Mouse (Mus musculus) right cerebral cortex, postnatal 10 days (tissue): ENCODE data around the gene Fyn.

Experiments used
- DNase-seq, 2 experiments: peaks; one replicate each; pipeline ENCODE4 v3.0.0; 2021; ENCODE audit warnings: low spot score in 2 of 2

Gene Fyn

GRCm38 (mm10) chr10:39612131-39612530, 243.5 kb downstream of the Fyn start:
- no peak for DNase-seq

- DNase-seq = no peak
These were observed 244.0 kb downstream of the Fyn start, which contains the start of gene Traf3ip2 for GRCm38 (mm10) chr10:39612633-39612988. Gene Traf3ip2, plus strand, starts transcription at chr10:39612934.

DNA sequence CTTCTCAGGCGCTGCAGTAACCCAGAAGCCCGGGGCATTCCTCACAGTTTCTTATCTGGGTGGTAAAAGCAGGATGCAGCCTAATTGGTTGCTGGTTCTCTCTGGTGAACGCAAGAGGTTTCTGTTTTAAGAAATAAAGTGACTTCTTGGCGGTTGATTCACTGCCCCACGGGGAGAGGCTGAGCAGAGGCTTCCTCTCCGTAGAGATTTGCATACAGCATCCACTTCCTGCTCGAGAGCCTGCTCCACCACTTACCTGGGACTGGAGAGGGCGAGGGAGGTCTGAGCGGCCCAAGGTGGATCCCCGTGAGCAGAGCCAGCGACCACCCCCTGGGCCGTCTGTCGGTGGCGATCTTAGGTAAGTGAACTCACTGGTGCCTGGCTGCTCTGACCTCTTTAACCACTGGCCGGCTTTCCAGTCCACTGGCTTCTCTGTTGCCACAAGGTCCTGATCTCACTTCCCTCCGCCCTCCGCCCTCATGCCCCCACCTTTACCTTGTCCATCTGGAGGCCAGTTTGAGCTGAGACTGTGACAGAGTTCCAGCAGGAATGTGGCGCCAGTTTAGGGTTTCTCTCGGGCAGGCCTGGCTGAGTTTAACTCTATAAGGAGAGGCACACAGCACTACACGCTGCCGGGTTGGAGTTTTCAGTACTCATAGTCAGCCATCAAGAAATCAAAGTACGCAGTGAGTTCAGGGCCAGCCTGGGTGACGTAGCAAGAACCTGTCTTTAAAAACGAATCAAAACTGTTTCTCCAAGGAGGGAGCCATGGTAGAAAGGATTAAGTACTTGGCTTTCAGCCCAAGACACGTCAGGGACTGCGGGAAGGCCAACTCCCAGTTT, 244.6 kb downstream of the Fyn start:
- DNase-seq = no peak

DNA sequence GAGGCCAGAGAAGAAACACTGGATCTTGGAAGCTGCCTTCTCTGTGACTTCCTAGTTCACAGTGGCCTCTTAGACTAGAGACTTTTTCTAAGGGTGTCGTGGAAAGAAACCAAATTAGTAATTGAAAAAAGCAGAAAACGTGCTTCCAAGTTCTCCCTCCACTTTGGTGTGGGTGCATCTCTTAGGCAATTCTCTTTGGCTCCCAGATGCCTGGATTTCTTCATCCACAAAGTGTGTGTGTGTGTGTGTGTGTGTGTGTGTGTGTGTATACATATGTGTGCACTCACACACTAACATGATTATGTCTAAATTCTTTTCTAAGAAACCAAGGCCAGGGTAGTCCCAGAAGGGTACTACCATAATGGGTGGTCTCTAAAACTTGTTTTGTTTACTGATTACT, 245.3 kb downstream of the Fyn start:
- no peak for DNase-seq

DNA sequence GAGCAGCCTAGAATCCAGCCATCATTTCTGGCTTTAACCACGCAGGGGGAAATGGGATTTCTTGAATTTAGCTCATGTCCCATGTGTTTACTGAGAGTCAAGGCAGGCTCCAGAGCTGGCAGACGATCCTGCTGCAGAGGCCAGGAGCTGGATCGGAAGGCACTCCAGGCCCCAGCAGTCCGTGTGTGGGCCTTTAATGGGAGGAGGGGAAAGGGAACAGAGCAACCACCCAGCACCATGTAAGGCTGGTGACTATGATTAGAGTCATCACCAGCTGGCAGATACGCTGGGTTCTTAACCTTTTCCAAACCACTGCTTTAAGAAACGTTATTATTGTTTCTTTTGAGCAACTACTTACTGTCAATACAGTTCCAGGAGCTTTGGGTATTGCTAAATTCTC, 246.0 kb downstream of the Fyn start:
- DNase-seq = peak; percentile 53 to 62
